Mouse (Mus musculus): ENCODE data around the gene Vamp2. TPM values are rescaled to one million over a fixed set of nuclear protein-coding genes. Genes with fewer than 3 reads are reported as not detected.

Gene Vamp2
- polyA plus RNA-seq, 1 experiment from 2014 or later = 50.3 TPM

GRCm38 (mm10) chr11:69119446-69120155 lies 31.3 kb downstream of the Vamp2 start:
- no peak overlapping the region; the same call in 1 of the 2 replicates for H3K4me3 ChIP-seq (ENCODE audit: low read depth, low read length)
- H3K27me3 ChIP-seq (replicated peaks; ENCODE audit: control insufficient read depth, insufficient read depth, low read length) = no peaks in the 10 kb centered on the region
- no peak overlapping the region for H3K27ac ChIP-seq (ENCODE audit: low read depth, low read length)
- 0 out of 2 replicates have a peak, but pooled peaks cover 12% of the 10 kb centered on the region for H3K4me1 ChIP-seq (replicated peaks; ENCODE audit: control insufficient read depth, insufficient read depth, low read length)
- peak overlapping the region; percentile 95; the same call in 1 of the 2 replicates for H3K4me2 ChIP-seq (replicated peaks; ENCODE audit: low read depth)
- no peaks in the 10 kb centered on the region for H3K36me3 ChIP-seq (ENCODE audit: control insufficient read depth, insufficient read depth)
- WGBS = 69% methylated on average over 14 of the region's 14 CpGs
- no peak overlapping the region for H3K9ac ChIP-seq (ENCODE audit: low read depth, low read length)
- no peak for TF ChIP-seq CTCF (IDR thresholded peaks at IDR 0.05; ENCODE audit: low read depth)
- H3K9me3 ChIP-seq (ENCODE audit: control insufficient read depth) = no peaks in the 10 kb centered on the region
- no peak for ATAC-seq

DNA sequence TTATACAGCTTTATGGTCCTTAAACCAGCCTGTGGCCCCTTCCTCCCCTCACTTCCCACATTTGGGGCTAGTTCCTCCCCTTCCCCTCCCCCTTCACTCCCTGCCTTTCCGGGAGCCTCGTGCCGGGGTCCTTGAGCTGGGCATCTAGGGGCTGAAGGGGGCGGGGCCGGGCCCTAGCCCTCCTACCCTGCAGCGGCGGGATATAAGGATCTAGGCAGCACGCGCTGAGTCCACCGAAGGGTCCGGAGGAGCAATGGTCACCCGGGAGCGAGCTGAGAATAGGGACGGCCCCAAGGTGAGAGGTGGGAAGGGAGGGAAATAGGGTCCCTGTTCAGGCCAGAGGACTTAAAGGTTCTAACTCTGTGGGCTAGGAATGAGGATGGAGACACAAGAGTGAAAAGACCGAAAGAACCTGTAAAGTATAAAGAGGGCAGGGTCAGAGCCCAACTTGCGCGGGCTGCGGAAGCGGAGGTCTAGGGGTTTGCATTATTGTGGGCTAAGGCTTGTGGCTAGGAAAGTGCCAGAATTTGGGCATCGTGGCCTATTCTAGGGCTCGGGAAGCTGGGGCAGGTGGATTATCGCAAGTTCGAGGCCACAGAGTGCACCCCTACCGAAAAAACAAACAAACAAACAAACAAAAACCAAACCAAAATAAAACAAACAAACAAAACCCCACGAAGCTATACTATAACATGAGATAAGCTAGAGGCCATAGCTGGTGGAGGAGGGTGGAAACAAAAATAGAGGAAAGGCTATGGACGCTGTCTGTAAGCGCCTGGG lies 32.1 kb downstream of the Vamp2 start, which contains the start of gene Hes7:
TSS of gene Hes7 (plus strand) at position 184 of the 780 bp plus-strand sequence.
- Histone ChIP-seq H3K9me3 (ENCODE audit: control insufficient read depth) (no peaks in the 10 kb centered on the region), H3K9ac (ENCODE audit: low read depth, low read length) (peak within 1 kb of the TSS; percentile 37; the same call in 1 of the 2 replicates), H3K4me3 (ENCODE audit: low read depth, low read length) (peak within 1 kb of the TSS; percentile 53), H3K36me3 (ENCODE audit: control insufficient read depth, insufficient read depth) (no peaks in the 10 kb centered on the region), H3K27me3 (replicated peaks; ENCODE audit: control insufficient read depth, insufficient read depth, low read length) (no peaks in the 10 kb centered on the region), H3K4me1 (replicated peaks; ENCODE audit: control insufficient read depth, insufficient read depth, low read length) (0 out of 2 replicates have a peak, but pooled peaks cover 12% of the 10 kb centered on the region), H3K4me2 (replicated peaks; ENCODE audit: low read depth) (peak within 1 kb of the TSS; percentile 95), H3K27ac (ENCODE audit: low read depth, low read length) (no peak within 1 kb of the TSS)
- 10% methylated on average over 27 of the region's 27 CpGs for WGBS
- no peak for TF ChIP-seq CTCF (IDR thresholded peaks at IDR 0.05; ENCODE audit: low read depth)
- no peak for ATAC-seq

GRCm38 (mm10) chr11:69121001-69121740 lies 32.9 kb downstream of the Vamp2 start:
- WGBS = 3% methylated on average over 32 of the region's 33 CpGs
- Histone ChIP-seq H3K36me3 (ENCODE audit: control insufficient read depth, insufficient read depth) (no peaks in the 10 kb centered on the region), H3K9ac (ENCODE audit: low read depth, low read length) (peak overlapping the region; percentile 53; the same call in 1 of the 2 replicates), H3K4me2 (replicated peaks; ENCODE audit: low read depth) (peak overlapping the region; percentile 93), H3K27ac (ENCODE audit: low read depth, low read length) (0 out of 2 replicates have a peak overlapping the region, but pooled peaks have one; percentile 78), H3K27me3 (replicated peaks; ENCODE audit: control insufficient read depth, insufficient read depth, low read length) (no peaks in the 10 kb centered on the region), H3K4me1 (replicated peaks; ENCODE audit: control insufficient read depth, insufficient read depth, low read length) (0 out of 2 replicates have a peak, but pooled peaks cover 12% of the 10 kb centered on the region), H3K9me3 (ENCODE audit: control insufficient read depth) (no peaks in the 10 kb centered on the region), H3K4me3 (ENCODE audit: low read depth, low read length) (peak overlapping the region; percentile 53)
- no peak for ATAC-seq
- no peak for TF ChIP-seq CTCF (IDR thresholded peaks at IDR 0.05; ENCODE audit: low read depth)

DNA sequence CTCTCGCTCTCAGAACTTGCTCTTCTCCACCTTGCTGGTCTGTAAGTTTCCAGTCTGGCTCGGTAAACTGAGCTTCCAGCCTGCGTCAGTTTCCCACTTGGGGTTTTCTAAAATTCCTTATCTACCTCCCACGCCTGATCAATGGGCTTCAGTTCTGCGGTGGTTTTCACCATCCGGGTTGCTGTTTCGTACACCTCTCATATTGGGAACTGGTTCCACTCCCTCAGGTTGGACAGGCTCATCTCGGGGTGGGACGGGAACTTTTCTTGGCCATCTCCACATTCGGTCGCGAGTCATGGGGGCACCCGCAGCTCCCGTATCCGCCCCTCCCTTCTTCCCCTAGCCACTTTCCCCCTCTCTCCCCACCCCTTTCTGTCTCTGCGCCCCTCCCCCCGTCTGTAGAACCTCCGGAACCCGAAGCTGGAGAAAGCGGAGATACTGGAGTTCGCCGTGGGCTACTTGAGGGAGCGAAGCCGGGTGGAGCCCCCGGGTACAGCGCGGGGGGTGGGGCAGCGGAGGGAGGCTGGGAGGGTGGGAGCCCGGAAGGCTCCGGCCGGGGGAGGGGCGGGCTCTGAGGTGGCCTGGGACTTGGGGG lies 33.5 kb downstream of the Vamp2 start:
- Histone ChIP-seq H3K9ac (ENCODE audit: low read depth, low read length) (peak overlapping the region; percentile 53), H3K4me1 (replicated peaks; ENCODE audit: control insufficient read depth, insufficient read depth, low read length) (0 out of 2 replicates have a peak, but pooled peaks cover 12% of the 10 kb centered on the region), H3K27ac (ENCODE audit: low read depth, low read length) (peak overlapping the region; percentile 78), H3K4me3 (ENCODE audit: low read depth, low read length) (peak overlapping the region; percentile 53), H3K36me3 (ENCODE audit: control insufficient read depth, insufficient read depth) (no peaks in the 10 kb centered on the region), H3K27me3 (replicated peaks; ENCODE audit: control insufficient read depth, insufficient read depth, low read length) (0 out of 2 replicates have a peak, but pooled peaks cover 2% of the 10 kb centered on the region), H3K4me2 (replicated peaks; ENCODE audit: low read depth) (peak overlapping the region; percentile 93), H3K9me3 (ENCODE audit: control insufficient read depth) (no peaks in the 10 kb centered on the region)
- under 1% methylated on average over 27 of the region's 32 CpGs for WGBS
- no peak for TF ChIP-seq CTCF (IDR thresholded peaks at IDR 0.05; ENCODE audit: low read depth)
- no peak for ATAC-seq

GRCm38 (mm10) chr11:69122336-69122951 lies 34.2 kb downstream of the Vamp2 start, which contains the start of gene 9130213A22Rik:
Gene 9130213A22Rik, minus strand, starts transcription at chr11:69122589.
- ATAC-seq = peak; percentile 12
- H3K27me3 ChIP-seq (replicated peaks; ENCODE audit: control insufficient read depth, insufficient read depth, low read length) = peaks cover 7% of the 10 kb centered on the region; the same call in 1 of the 2 replicates
- peak within 1 kb of the TSS; percentile 53 for H3K4me3 ChIP-seq (ENCODE audit: low read depth, low read length)
- WGBS = under 1% methylated on average over 59 of the region's 66 CpGs
- peak within 1 kb of the TSS; percentile 78 for H3K27ac ChIP-seq (ENCODE audit: low read depth, low read length)
- H3K36me3 ChIP-seq (ENCODE audit: control insufficient read depth, insufficient read depth) = no peaks in the 10 kb centered on the region
- H3K4me2 ChIP-seq (replicated peaks; ENCODE audit: low read depth) = peak within 1 kb of the TSS; percentile 93
- 0 out of 2 replicates have a peak, but pooled peaks cover 12% of the 10 kb centered on the region for H3K4me1 ChIP-seq (replicated peaks; ENCODE audit: control insufficient read depth, insufficient read depth, low read length)
- no peaks in the 10 kb centered on the region for H3K9me3 ChIP-seq (ENCODE audit: control insufficient read depth)
- peak within 1 kb of the TSS; percentile 53 for H3K9ac ChIP-seq (ENCODE audit: low read depth, low read length)
- peak; percentile 89 for TF ChIP-seq CTCF (IDR thresholded peaks at IDR 0.05; ENCODE audit: low read depth)

Data from intestine, postnatal 0 days (tissue).